8 mouse cellular contexts compared by ENCODE assay signal in genomic region chr5:3928690-3929046, GRCm38 (mm10). TPM values are rescaled to one million over a fixed set of nuclear protein-coding genes. Genes with fewer than 3 reads are reported as not detected.
DNase-seq lines count a peak whose midpoint lies in the region; ATAC-seq lines count a peak whose summit lies in the region.

No protein-coding gene starts in this region.

- DNase-seq in ovary, postnatal 14 days (ENCODE audit: low spot score) = peak; percentile 16
- no peak for DNase-seq in ovary, adult 18-20 months (ENCODE audit: low spot score)

- peak overlapping the region; percentile 94 for H3K27ac ChIP-seq in forebrain, embryonic 12.5 days
- H3K27ac ChIP-seq in hindbrain, embryonic 12.5 days = peak overlapping the region; percentile 98
- peak overlapping the region; percentile 91 for H3K27ac ChIP-seq in limb, embryonic 15.5 days
- peak overlapping the region; percentile 99 for H3K27ac ChIP-seq in midbrain, embryonic 15.5 days
- H3K27ac ChIP-seq in stomach, embryonic 16.5 days (ENCODE audit: low read length) = peak overlapping the region; percentile 91

- peak; percentile 42; the same call in 1 of the 2 replicates for ATAC-seq in cerebellum, adult (ENCODE audit: insufficient number of reproducible peaks, low FRiP score, low TSS enrichment)
- ATAC-seq in forebrain, embryonic 12.5 days (ENCODE audit: low FRiP score) = peak; percentile 69
- ATAC-seq in hindbrain, embryonic 12.5 days (ENCODE audit: low FRiP score) = peak; percentile 60
- 0 out of 2 replicates have a peak, but pooled peaks have one; percentile 27 for ATAC-seq in limb, embryonic 15.5 days (ENCODE audit: insufficient number of reproducible peaks, low FRiP score, low TSS enrichment, low read depth)
- ATAC-seq in midbrain, embryonic 15.5 days (replicated peaks) = peak; percentile 73
- peak; percentile 56 for ATAC-seq in stomach, embryonic 16.5 days (ENCODE audit: insufficient read depth, low FRiP score)

- H3K36me3 ChIP-seq in forebrain, embryonic 12.5 days (replicated peaks) = 0 out of 2 replicates have a peak, but pooled peaks cover 5% of the 10 kb centered on the region
- no peaks in the 10 kb centered on the region for H3K36me3 ChIP-seq in hindbrain, embryonic 12.5 days
- no peaks in the 10 kb centered on the region for H3K36me3 ChIP-seq in limb, embryonic 15.5 days
- H3K36me3 ChIP-seq in midbrain, embryonic 15.5 days (replicated peaks) = no peaks in the 10 kb centered on the region
- H3K36me3 ChIP-seq in stomach, embryonic 16.5 days (ENCODE audit: control insufficient read depth, insufficient read depth, low read length) = no peaks in the 10 kb centered on the region

- H3K9ac ChIP-seq in forebrain, embryonic 12.5 days = peak overlapping the region; percentile 100
- H3K9ac ChIP-seq in hindbrain, embryonic 12.5 days = peak overlapping the region; percentile 99
- H3K9ac ChIP-seq in limb, embryonic 15.5 days = peak overlapping the region; percentile 86
- peak overlapping the region; percentile 100 for H3K9ac ChIP-seq in midbrain, embryonic 15.5 days
- peak overlapping the region; percentile 97 for H3K9ac ChIP-seq in stomach, embryonic 16.5 days (ENCODE audit: low read length)

- no peaks in the 10 kb centered on the region for H3K9me3 ChIP-seq in forebrain, embryonic 12.5 days
- H3K9me3 ChIP-seq in hindbrain, embryonic 12.5 days (replicated peaks) = no peaks in the 10 kb centered on the region
- no peaks in the 10 kb centered on the region for H3K9me3 ChIP-seq in limb, embryonic 15.5 days
- H3K9me3 ChIP-seq in midbrain, embryonic 15.5 days = no peaks in the 10 kb centered on the region
- no peaks in the 10 kb centered on the region for H3K9me3 ChIP-seq in stomach, embryonic 16.5 days (replicated peaks; ENCODE audit: control insufficient read depth, low read length)

- peaks cover 29% of the 10 kb centered on the region for H3K4me1 ChIP-seq in forebrain, embryonic 12.5 days
- H3K4me1 ChIP-seq in hindbrain, embryonic 12.5 days = peaks cover 20% of the 10 kb centered on the region
- peaks cover 14% of the 10 kb centered on the region for H3K4me1 ChIP-seq in limb, embryonic 15.5 days
- peaks cover 45% of the 10 kb centered on the region for H3K4me1 ChIP-seq in midbrain, embryonic 15.5 days
- peaks cover 13% of the 10 kb centered on the region for H3K4me1 ChIP-seq in stomach, embryonic 16.5 days (ENCODE audit: control insufficient read depth, insufficient read depth, low read length)

- peak overlapping the region; percentile 68 for H3K4me2 ChIP-seq in forebrain, embryonic 12.5 days
- peak overlapping the region; percentile 62 for H3K4me2 ChIP-seq in hindbrain, embryonic 12.5 days (replicated peaks)
- H3K4me2 ChIP-seq in limb, embryonic 15.5 days = peak overlapping the region; percentile 72
- H3K4me2 ChIP-seq in midbrain, embryonic 15.5 days = peak overlapping the region; percentile 78
- peak overlapping the region; percentile 79 for H3K4me2 ChIP-seq in stomach, embryonic 16.5 days (ENCODE audit: low read depth, low read length)

- H3K4me3 ChIP-seq in forebrain, embryonic 12.5 days (replicated peaks) = peak overlapping the region; percentile 94
- peak overlapping the region; percentile 94 for H3K4me3 ChIP-seq in hindbrain, embryonic 12.5 days
- peak overlapping the region; percentile 81 for H3K4me3 ChIP-seq in limb, embryonic 15.5 days
- H3K4me3 ChIP-seq in midbrain, embryonic 15.5 days = peak overlapping the region; percentile 97
- H3K4me3 ChIP-seq in stomach, embryonic 16.5 days (replicated peaks; ENCODE audit: low read length) = peak overlapping the region; percentile 93

- H3K27me3 ChIP-seq in forebrain, embryonic 12.5 days = no peaks in the 10 kb centered on the region
- H3K27me3 ChIP-seq in hindbrain, embryonic 12.5 days = no peaks in the 10 kb centered on the region
- no peaks in the 10 kb centered on the region for H3K27me3 ChIP-seq in limb, embryonic 15.5 days
- no peaks in the 10 kb centered on the region for H3K27me3 ChIP-seq in midbrain, embryonic 15.5 days (replicated peaks)
- no peaks in the 10 kb centered on the region for H3K27me3 ChIP-seq in stomach, embryonic 16.5 days (ENCODE audit: control insufficient read depth, insufficient read depth, low read length)

- WGBS in forebrain, embryonic 12.5 days = under 1% methylated on average over 12 of the region's 12 CpGs
- WGBS in hindbrain, embryonic 12.5 days = 2% methylated on average over 12 of the region's 12 CpGs
- WGBS in limb, embryonic 15.5 days = under 1% methylated on average over 12 of the region's 12 CpGs
- 0% methylated on average over 12 of the region's 12 CpGs for WGBS in midbrain, embryonic 15.5 days
- under 1% methylated on average over 12 of the region's 12 CpGs for WGBS in stomach, embryonic 16.5 days

RNA-seq across cellular contexts. Expression of gene Akap9, which starts 0.8 kb away (rescaled TPM):
- polyA plus RNA-seq in forebrain, embryonic 12.5 days (2016; fragmentation: Nextera tagmentation; extraction: Ambion mirVana) = 295 and 296 TPM in 2 replicates
- polyA plus RNA-seq in hindbrain, embryonic 12.5 days (2016; fragmentation: Nextera tagmentation; extraction: Ambion mirVana) = 308 and 312 TPM in 2 replicates
- 139 and 141 TPM in 2 replicates for polyA plus RNA-seq in limb, embryonic 15.5 days (2015; fragmentation: Nextera tagmentation; extraction: Ambion mirVana)
- polyA plus RNA-seq in midbrain, embryonic 15.5 days (2015; fragmentation: Nextera tagmentation; extraction: Ambion mirVana) = 406 and 434 TPM in 2 replicates
- polyA plus RNA-seq in stomach, embryonic 16.5 days (2015; fragmentation: Nextera tagmentation; extraction: Ambion mirVana) = 123 and 137 TPM in 2 replicates

RNA-seq across cellular contexts. Expression of gene Mterf1a, which starts 34.9 kb away (rescaled TPM):
- 9.3 and 12.5 TPM in 2 replicates for polyA plus RNA-seq in forebrain, embryonic 12.5 days (2016; fragmentation: Nextera tagmentation; extraction: Ambion mirVana)
- 8.4 and 9.5 TPM in 2 replicates for polyA plus RNA-seq in hindbrain, embryonic 12.5 days (2016; fragmentation: Nextera tagmentation; extraction: Ambion mirVana)
- polyA plus RNA-seq in limb, embryonic 15.5 days (2015; fragmentation: Nextera tagmentation; extraction: Ambion mirVana) = 6.8 and 8.0 TPM in 2 replicates
- 5.9 and 6.3 TPM in 2 replicates for polyA plus RNA-seq in midbrain, embryonic 15.5 days (2015; fragmentation: Nextera tagmentation; extraction: Ambion mirVana)
- polyA plus RNA-seq in stomach, embryonic 16.5 days (2015; fragmentation: Nextera tagmentation; extraction: Ambion mirVana) = 8.9 and 9.1 TPM in 2 replicates
